Mouse (Mus musculus) liver, adult 2 months (tissue): ENCODE results near the gene Asb3.

Source experiments
- CTCF ChIP-seq: fragments of 200-500 bp; IDR thresholded peaks from 2 replicates; pipeline ENCODE4 v1.5.1; 2011; ENCODE audit warnings: low read depth, low read length, control low read depth
- POLR2A ChIP-seq: fragments of 200-500 bp; IDR thresholded peaks from 2 replicates; pipeline ENCODE4 v1.6.1; 2011; ENCODE audit warnings: low read length, control low read depth; ENCODE audit not compliant: insufficient read depth; ENCODE audit errors: extremely low read depth

- no peak for TF ChIP-seq CTCF
- no peak for TF ChIP-seq POLR2A
Measured at GRCm38 (mm10) chr11:30899312-30899711, 14.1 kb downstream of the Asb3 start.
